Mouse (Mus musculus) cortical plate, adult 2 months (tissue): ENCODE data around the gene Gprc5c.

Experiments used
- CTCF ChIP-seq: fragments of 200-500 bp; IDR thresholded peaks from 2 replicates; pipeline ENCODE4 v1.5.1; 2011; ENCODE audit warnings: mild to moderate bottlenecking, control low read depth, low read length; ENCODE audit not compliant: insufficient read depth; ENCODE audit errors: extremely low read depth
- POLR2A ChIP-seq: fragments of 200-500 bp; IDR thresholded peaks from 2 replicates; pipeline ENCODE4 v1.6.1; 2011; ENCODE audit warnings: mild to moderate bottlenecking, low read length, control low read depth; ENCODE audit not compliant: insufficient read depth; ENCODE audit errors: extremely low read depth

DNA sequence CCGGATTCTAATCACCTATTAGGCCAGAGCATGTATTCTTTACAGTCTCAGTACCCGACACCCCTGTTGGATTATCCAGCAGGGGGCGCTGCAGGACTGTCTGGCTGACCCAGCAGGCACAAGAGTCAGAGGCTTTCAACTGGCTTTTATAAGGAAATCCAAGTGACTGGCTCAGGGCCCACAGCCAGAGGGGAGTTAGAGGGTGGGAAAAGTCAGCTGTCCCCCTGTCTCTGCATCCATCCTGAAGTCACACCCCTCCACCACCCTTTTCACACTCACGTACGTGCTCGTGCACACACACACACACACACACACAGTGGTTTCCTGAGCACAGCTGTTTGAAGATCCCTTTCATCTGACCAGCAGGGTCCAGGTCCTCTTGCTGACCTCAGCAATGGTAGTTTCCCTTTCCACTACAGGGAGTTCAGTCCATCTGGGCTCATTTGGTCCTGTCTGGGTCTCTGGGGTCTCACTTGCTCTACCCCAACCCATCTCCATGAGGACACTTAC lies 38.2 kb upstream of the Gprc5c start:
- TF ChIP-seq POLR2A (no peak), CTCF (peak; percentile 80)
